Mouse (Mus musculus) limb, embryonic 11.5 days (tissue): ENCODE data around the gene Prdx3. TPM values are rescaled to one million over a fixed set of nuclear protein-coding genes. Genes with fewer than 3 reads are reported as not detected.

ENCODE experiments used
- ATAC-seq: fragments of 200-750 bp; cut with Nextera tagmentation; 2 replicates; pipeline ENCODE4 v1.8.0; 2017; ENCODE audit warnings: low read depth; ENCODE audit not compliant: insufficient number of reproducible peaks, low FRiP score, low TSS enrichment
- DNase-seq: peaks from one replicate; pipeline ENCODE4 v3.0.0-alpha.2; 2015; ENCODE audit warnings: low spot score
- H3K27ac ChIP-seq: fragments of 300-500 bp; sonication (generic); replicated peaks from 2 replicates; pipeline ENCODE4 v1.5.1; 2014; ENCODE audit warnings: low read depth, mild to moderate bottlenecking, low read length
- H3K27me3 ChIP-seq: fragments of 300-500 bp; sonication (generic); 2 replicates; pipeline ENCODE4 v1.6.1; 2014; ENCODE audit warnings: mild to moderate bottlenecking, low read length, mixed read lengths; ENCODE audit not compliant: control insufficient read depth, insufficient read depth
- H3K36me3 ChIP-seq: fragments of 300-500 bp; sonication (generic); 2 replicates; pipeline ENCODE4 v1.6.1; 2014; ENCODE audit warnings: mild to moderate bottlenecking, low read length, moderate library complexity, mixed read lengths; ENCODE audit not compliant: control insufficient read depth, insufficient read depth
- H3K4me1 ChIP-seq: fragments of 300-500 bp; sonication (generic); 2 replicates; pipeline ENCODE4 v1.6.1; 2014; ENCODE audit warnings: low read length, mixed read lengths; ENCODE audit not compliant: control insufficient read depth, insufficient read depth
- H3K4me2 ChIP-seq: fragments of 300-500 bp; sonication (generic); 2 replicates; pipeline ENCODE4 v1.6.1; 2014; ENCODE audit warnings: low read depth, mild to moderate bottlenecking, moderate library complexity; ENCODE audit not compliant: severe bottlenecking
- H3K4me3 ChIP-seq: fragments of 300-500 bp; sonication (generic); 2 replicates; pipeline ENCODE4 v1.5.1; 2014; ENCODE audit warnings: low read depth, low read length
- H3K9ac ChIP-seq: fragments of 300-500 bp; sonication (generic); 2 replicates; pipeline ENCODE4 v1.6.1; 2014; ENCODE audit warnings: mild to moderate bottlenecking, low read length
- H3K9me3 ChIP-seq: fragments of 300-500 bp; sonication (generic); 2 replicates; pipeline ENCODE4 v1.6.1; 2016; ENCODE audit warnings: low read length; ENCODE audit not compliant: control insufficient read depth
- WGBS: fragments of 180-500 bp; shearing (Covaris S2); extraction: QIAGEN DNeasy Blood & Tissue Kit; methylation state at CpG from one replicate; pipeline ENCODE4 v1.1.7; 2014; 5-methylcytosine and 5-hydroxymethylcytosine counted together
- polyA plus RNA-seq: library from polyadenylated mRNA; unstranded; fragments of >200 nt; fragmentation: Nextera tagmentation; extraction: Ambion mirVana; gene quantifications from 2 replicates; pipeline ENCODE4 v1.2.1, GENCODE M21; 2014

The Prdx3 gene
- polyA plus RNA-seq, 1 experiment from 2014 or later: 77.5 TPM

DNA sequence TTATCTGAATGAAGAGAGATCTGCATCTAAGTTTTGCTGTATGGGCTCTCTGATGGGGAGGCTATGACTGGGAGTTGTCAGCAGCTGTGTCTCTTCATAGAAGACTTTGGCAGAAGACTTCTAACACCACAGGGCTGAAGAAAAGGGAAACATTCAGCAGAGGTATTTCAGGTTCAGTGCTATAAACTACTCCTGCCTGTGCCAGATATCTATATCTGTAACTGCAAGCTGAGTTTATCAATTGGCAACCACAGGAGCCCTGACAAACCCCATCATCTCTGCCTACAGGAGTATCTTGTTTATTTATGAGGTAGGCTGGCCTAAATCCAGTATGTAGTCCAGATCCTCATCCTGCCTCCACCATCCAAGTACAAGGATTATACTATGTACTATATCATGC, 31.0 kb downstream of the Prdx3 start:
- Histone ChIP-seq H3K9me3 (no peaks in the 10 kb centered on the region), H3K27me3 (no peaks in the 10 kb centered on the region), H3K4me1 (no peaks in the 10 kb centered on the region), H3K36me3 (peaks cover 2% of the 10 kb centered on the region; the same call in 1 of the 2 replicates), H3K4me3 (no peak overlapping the region), H3K9ac (no peak overlapping the region), H3K4me2 (no peak overlapping the region), H3K27ac (no peak overlapping the region)
- no peak for DNase-seq
- ATAC-seq: no peak

DNA sequence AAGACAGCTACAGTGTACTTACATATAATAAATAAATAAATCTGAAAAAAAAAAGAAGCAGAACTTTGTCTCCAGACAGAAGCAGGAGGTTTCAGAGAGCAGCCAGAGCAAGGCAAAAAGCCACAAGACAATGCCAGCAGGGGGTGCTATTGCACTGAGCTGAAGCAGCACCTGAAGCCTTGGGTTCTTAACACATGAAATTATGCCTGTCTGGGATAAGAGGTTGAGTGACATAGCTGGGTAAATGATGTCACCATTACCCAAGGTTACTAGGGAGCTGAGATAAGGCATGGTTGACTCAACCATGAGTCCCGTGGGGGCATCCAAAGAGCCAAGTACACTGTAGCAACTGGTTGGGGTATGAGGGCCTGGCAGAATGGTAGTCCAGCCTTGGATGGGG, 36.6 kb downstream of the Prdx3 start:
- Histone ChIP-seq H3K9ac (no peak overlapping the region), H3K9me3 (no peaks in the 10 kb centered on the region), H3K4me2 (no peak overlapping the region), H3K27ac (no peak overlapping the region), H3K4me3 (no peak overlapping the region), H3K36me3 (peaks cover 17% of the 10 kb centered on the region; the same call in 1 of the 2 replicates), H3K27me3 (no peaks in the 10 kb centered on the region), H3K4me1 (no peaks in the 10 kb centered on the region)
- 79% methylated on average over 1 of the region's 1 CpGs for WGBS
- ATAC-seq (no peak), DNase-seq (peak; percentile 82)

GRCm38 (mm10) chr19:60818677-60819076, 55.7 kb downstream of the Prdx3 start:
- Histone ChIP-seq H3K36me3 (peaks cover 16% of the 10 kb centered on the region; the same call in 1 of the 2 replicates), H3K9ac (no peak overlapping the region), H3K9me3 (no peaks in the 10 kb centered on the region), H3K4me2 (no peak overlapping the region), H3K27ac (no peak overlapping the region), H3K27me3 (no peaks in the 10 kb centered on the region), H3K4me3 (no peak overlapping the region), H3K4me1 (no peaks in the 10 kb centered on the region)
- ATAC-seq: no peak
- no peak for DNase-seq
- 86% methylated on average over 6 of the region's 6 CpGs for WGBS

Other genes starting within 250 kb of the Prdx3 start
- gene Nanos1, start 118.6 kb downstream of the Prdx3 start, polyA plus RNA-seq: 1.3 and 2.1 TPM in 2 replicates
- 200 and 207 TPM in 2 replicates for gene Eif3a, start 83.9 kb downstream of the Prdx3 start, polyA plus RNA-seq
- 31.1 and 31.2 TPM in 2 replicates for gene Fam45a, start 63.0 kb downstream of the Prdx3 start, polyA plus RNA-seq
- gene Sfxn4, start 13.1 kb downstream of the Prdx3 start, polyA plus RNA-seq: 13.9 and 14.4 TPM in 2 replicates
- gene Grk5, start 15.2 kb upstream of the Prdx3 start, polyA plus RNA-seq: 2.0 and 2.3 TPM in 2 replicates